Mouse (Mus musculus): ENCODE measurements at regions not wholly inside any gene's neighbourhood (a gene's known extent, or its start where the extent isn't known, plus 50 kb on each side); places are given as distances from the start of the nearest gene placed in this dataset.

- no peaks in the 10 kb centered on the region for H3K36me3 ChIP-seq (replicated peaks; ENCODE audit: control insufficient read depth, insufficient read depth, low read depth)
- WGBS (ENCODE audit: insufficient replicate concordance): 46% methylated on average over 8 of the region's 8 CpGs
- no peak for TF ChIP-seq CTCF (IDR thresholded peaks at IDR 0.05; ENCODE audit: low read depth)
- no peak for TF ChIP-seq EP300 (IDR thresholded peaks at IDR 0.05; ENCODE audit: low read depth)
- no peaks in the 10 kb centered on the region for H3K27me3 ChIP-seq (ENCODE audit: control insufficient read depth, insufficient read depth, low read length)
- DNase-seq (ENCODE audit: low read depth in 3 of 3, low spot score in 3 of 3) (no peak), ATAC-seq (ENCODE audit: insufficient read depth) (no peak)
- H3K4me1 ChIP-seq (replicated peaks; ENCODE audit: control insufficient read depth in 2 of 2, insufficient read depth in 2 of 2, low read length in 1 of 2): no peaks in the 10 kb centered on the region
- no peak overlapping the region for H3K27ac ChIP-seq
- no peaks in the 10 kb centered on the region for H3K9me3 ChIP-seq (ENCODE audit: control insufficient read depth, low read length)
- no peak overlapping the region for H3K4me3 ChIP-seq (ENCODE audit: insufficient read depth in 1 of 2, low read depth in 2 of 2, low read length in 2 of 2)
- no peak overlapping the region for H3K9ac ChIP-seq (replicated peaks)
- H3K4me2 ChIP-seq (ENCODE audit: low read depth): no peak overlapping the region
Measured at GRCm38 (mm10) chr6:49582040-49582707, 186.8 kb downstream of the Stk31 start.

- no peaks in the 10 kb centered on the region for H3K27me3 ChIP-seq (ENCODE audit: control insufficient read depth, insufficient read depth, low read length)
- H3K4me3 ChIP-seq (ENCODE audit: insufficient read depth in 1 of 2, low read depth in 2 of 2, low read length in 2 of 2): no peak overlapping the region
- H3K27ac ChIP-seq: no peak overlapping the region
- no peak for DNase-seq (ENCODE audit: low read depth in 3 of 3, low spot score in 3 of 3)
- ATAC-seq (ENCODE audit: insufficient read depth): no peak
- H3K36me3 ChIP-seq (replicated peaks; ENCODE audit: control insufficient read depth, insufficient read depth, low read depth): no peaks in the 10 kb centered on the region
- H3K4me1 ChIP-seq (replicated peaks; ENCODE audit: control insufficient read depth in 2 of 2, insufficient read depth in 2 of 2, low read length in 1 of 2): no peaks in the 10 kb centered on the region
- H3K4me2 ChIP-seq (ENCODE audit: low read depth): no peak overlapping the region
- H3K9me3 ChIP-seq (ENCODE audit: control insufficient read depth, low read length): no peaks in the 10 kb centered on the region
- TF ChIP-seq CTCF (IDR thresholded peaks at IDR 0.05; ENCODE audit: low read depth): no peak
- no peak for TF ChIP-seq EP300 (IDR thresholded peaks at IDR 0.05; ENCODE audit: low read depth)
- 27% methylated on average over 5 of the region's 5 CpGs for WGBS (ENCODE audit: insufficient replicate concordance)
- H3K9ac ChIP-seq (replicated peaks): no peak overlapping the region
Measured at GRCm38 (mm10) chr6:49586553-49586952, 191.1 kb downstream of the Stk31 start.

GRCm38 (mm10) chr6:49588677-49589076, 193.3 kb downstream of the Stk31 start:
- no peak overlapping the region for H3K4me3 ChIP-seq (ENCODE audit: insufficient read depth in 1 of 2, low read depth in 2 of 2, low read length in 2 of 2)
- H3K9me3 ChIP-seq (ENCODE audit: control insufficient read depth, low read length): no peaks in the 10 kb centered on the region
- H3K4me2 ChIP-seq (ENCODE audit: low read depth): no peak overlapping the region
- TF ChIP-seq EP300 (IDR thresholded peaks at IDR 0.05; ENCODE audit: low read depth): no peak
- TF ChIP-seq CTCF (IDR thresholded peaks at IDR 0.05; ENCODE audit: low read depth): no peak
- no peaks in the 10 kb centered on the region for H3K36me3 ChIP-seq (replicated peaks; ENCODE audit: control insufficient read depth, insufficient read depth, low read depth)
- no peak for ATAC-seq (ENCODE audit: insufficient read depth)
- no peak overlapping the region for H3K27ac ChIP-seq
- no peaks in the 10 kb centered on the region for H3K4me1 ChIP-seq (replicated peaks; ENCODE audit: control insufficient read depth in 2 of 2, insufficient read depth in 2 of 2, low read length in 1 of 2)
- WGBS (ENCODE audit: insufficient replicate concordance): 79% methylated on average over 3 of the region's 3 CpGs
- H3K27me3 ChIP-seq (ENCODE audit: control insufficient read depth, insufficient read depth, low read length): no peaks in the 10 kb centered on the region
- no peak for DNase-seq (ENCODE audit: low read depth in 3 of 3, low spot score in 3 of 3)
- no peak overlapping the region for H3K9ac ChIP-seq (replicated peaks)

- WGBS (ENCODE audit: insufficient replicate concordance): 55% methylated on average over 7 of the region's 7 CpGs
- DNase-seq (ENCODE audit: low read depth in 3 of 3, low spot score in 3 of 3): no peak
- no peak for TF ChIP-seq EP300 (IDR thresholded peaks at IDR 0.05; ENCODE audit: low read depth)
- Histone ChIP-seq H3K27ac (no peak overlapping the region), H3K4me3 (ENCODE audit: insufficient read depth in 1 of 2, low read depth in 2 of 2, low read length in 2 of 2) (no peak overlapping the region), H3K9me3 (ENCODE audit: control insufficient read depth, low read length) (no peaks in the 10 kb centered on the region), H3K4me2 (ENCODE audit: low read depth) (no peak overlapping the region), H3K9ac (replicated peaks) (no peak overlapping the region), H3K27me3 (ENCODE audit: control insufficient read depth, insufficient read depth, low read length) (no peaks in the 10 kb centered on the region), H3K36me3 (replicated peaks; ENCODE audit: control insufficient read depth, insufficient read depth, low read depth) (no peaks in the 10 kb centered on the region), H3K4me1 (replicated peaks; ENCODE audit: control insufficient read depth in 2 of 2, insufficient read depth in 2 of 2, low read length in 1 of 2) (no peaks in the 10 kb centered on the region)
- ATAC-seq (ENCODE audit: insufficient read depth): no peak
Measured at GRCm38 (mm10) chr6:49590927-49591631, 195.7 kb downstream of the Stk31 start.

GRCm38 (mm10) chr6:49591632-49592000, 196.2 kb downstream of the Stk31 start:
- no peak overlapping the region for H3K27ac ChIP-seq
- no peak for TF ChIP-seq CTCF (IDR thresholded peaks at IDR 0.05; ENCODE audit: low read depth)
- no peak for TF ChIP-seq EP300 (IDR thresholded peaks at IDR 0.05; ENCODE audit: low read depth)
- WGBS (ENCODE audit: insufficient replicate concordance): 64% methylated on average over 2 of the region's 2 CpGs

More at GRCm38 (mm10) chr6:49591632-49592000, 196.2 kb downstream of the Stk31 start:
- Histone ChIP-seq H3K36me3 (replicated peaks; ENCODE audit: control insufficient read depth, insufficient read depth, low read depth) (no peaks in the 10 kb centered on the region), H3K4me2 (ENCODE audit: low read depth) (no peak overlapping the region), H3K4me1 (replicated peaks; ENCODE audit: control insufficient read depth in 2 of 2, insufficient read depth in 2 of 2, low read length in 1 of 2) (no peaks in the 10 kb centered on the region), H3K9ac (replicated peaks) (no peak overlapping the region), H3K27me3 (ENCODE audit: control insufficient read depth, insufficient read depth, low read length) (no peaks in the 10 kb centered on the region), H3K9me3 (ENCODE audit: control insufficient read depth, low read length) (no peaks in the 10 kb centered on the region), H3K4me3 (ENCODE audit: insufficient read depth in 1 of 2, low read depth in 2 of 2, low read length in 2 of 2) (no peak overlapping the region)
- ATAC-seq (ENCODE audit: insufficient read depth) (no peak), DNase-seq (ENCODE audit: low read depth in 3 of 3, low spot score in 3 of 3) (no peak)

Data from liver, embryonic 14.5 days (tissue).